21 mouse cellular contexts compared by ENCODE assay signal in the genomic region with DNA sequence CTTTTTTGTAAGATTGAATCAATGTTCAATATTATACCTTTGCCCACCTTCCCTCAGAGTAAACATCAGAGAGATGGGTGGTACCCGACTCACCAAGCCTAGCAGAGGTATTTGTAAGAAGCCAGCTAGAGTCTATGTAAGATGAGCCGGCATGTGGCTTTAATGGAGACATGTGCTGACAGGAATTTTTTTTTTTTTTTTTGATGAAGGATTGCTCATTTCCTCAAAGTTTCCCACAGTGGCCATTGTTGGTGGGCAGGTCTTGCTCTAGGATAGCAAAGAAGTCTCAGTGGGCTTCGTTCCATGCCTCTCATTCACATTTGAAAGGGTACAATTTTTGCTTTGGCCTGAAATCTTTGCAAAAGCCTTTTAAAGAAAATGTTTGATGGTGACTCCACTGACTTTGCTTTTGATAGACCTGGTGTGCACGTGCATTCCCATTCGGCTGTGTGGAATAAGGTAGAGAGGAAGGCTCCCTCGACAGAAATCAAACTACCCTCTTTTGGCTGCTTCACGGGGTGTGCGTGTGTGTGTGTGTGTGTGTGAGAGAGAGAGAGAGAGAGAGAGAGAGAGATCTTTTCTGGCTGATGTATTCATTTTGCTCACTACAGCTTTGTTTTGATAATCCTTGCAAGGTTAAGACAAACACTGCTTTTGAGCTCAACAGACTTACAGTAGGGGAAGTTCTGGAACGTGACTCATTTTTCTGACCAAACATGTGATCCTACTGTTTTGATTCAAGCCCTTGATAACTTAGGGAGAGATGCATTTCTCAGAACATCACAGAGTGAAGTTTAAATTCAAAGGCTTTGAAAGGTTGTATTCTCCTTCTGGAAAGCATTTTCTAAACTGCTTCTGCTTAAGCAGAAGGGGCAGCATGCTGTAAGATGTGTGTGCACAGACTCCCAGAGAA. TPM values are rescaled to one million over a fixed set of nuclear protein-coding genes. Genes with fewer than 3 reads are reported as not detected.
A peak's percentile ranks its signal among the peaks of the same experiment; 100 is the strongest.
DNase-seq lines count a peak whose midpoint lies in the region; ATAC-seq and TF ChIP-seq lines count a peak whose summit lies in the region.
"Had no signal": no experiment of that assay in that cellular context is flagged by ENCODE, and none has a peak within 500 bp of the region (broad histone marks: within the 10 kb centered on the region; RNA-seq: fewer than 3 reads in every experiment).

No protein-coding gene starts in this region.

- intact Hi-C loops in gastrocnemius, postnatal 36 days (cut with DNase I), result no loop called here

- ATAC-seq in lung, embryonic 14.5 days (ENCODE audit: insufficient read depth), result peak; percentile 14; the same call in 1 of the 2 replicates
- ATAC-seq: midbrain, embryonic 13.5 days had no signal

- no peaks in the 10 kb centered on the region for H3K27me3 ChIP-seq in lung, embryonic 14.5 days (ENCODE audit: insufficient read depth, low read length)
- H3K27me3 ChIP-seq: forebrain, embryonic 12.5 days; hindbrain, embryonic 12.5 days; limb, embryonic 15.5 days; midbrain, embryonic 13.5 days; stomach, embryonic 15.5 days had no signal

- H3K9me3 ChIP-seq in lung, embryonic 14.5 days (ENCODE audit: low read depth, low read length), result no peaks in the 10 kb centered on the region
- H3K9me3 ChIP-seq: forebrain, embryonic 12.5 days; heart, embryonic 10.5 days; hindbrain, embryonic 12.5 days; limb, embryonic 15.5 days; midbrain, embryonic 13.5 days; stomach, embryonic 15.5 days had no signal

- DNase-seq in lung, embryonic 14.5 days, result peak; percentile 22
- no peak for DNase-seq in lung, postnatal 14 days
- DNase-seq in 416B (ENCODE audit: low read depth), result peak; percentile 88
- peak; percentile 59 for DNase-seq in NIH3T3 (ENCODE audit: low read depth)
- peak; percentile 24 for DNase-seq in forelimb bud, embryonic 11.5 days (ENCODE audit: low read depth, low spot score)
- DNase-seq in spleen, adult 12 weeks (ENCODE audit: low spot score), result no peak
- no peak for DNase-seq in gastrocnemius, postnatal 36 days
- DNase-seq: adrenal gland, adult 2 months; cerebellum, adult 9-11 months; gastrocnemius, postnatal 14 days; kidney, adult 18-20 months; kidney, postnatal 14 days; right cerebral cortex, postnatal 25 days had no signal

- WGBS in lung, embryonic 14.5 days, result 47% methylated on average over 9 of the region's 9 CpGs

- no peak overlapping the region for H3K9ac ChIP-seq in lung, embryonic 14.5 days
- H3K9ac ChIP-seq: forebrain, embryonic 12.5 days; hindbrain, embryonic 12.5 days; limb, embryonic 15.5 days; midbrain, embryonic 13.5 days; stomach, embryonic 15.5 days had no signal

- H3K36me3 ChIP-seq in lung, embryonic 14.5 days (ENCODE audit: insufficient read depth), result no peaks in the 10 kb centered on the region
- H3K36me3 ChIP-seq: forebrain, embryonic 12.5 days; G1E; heart, embryonic 10.5 days; hindbrain, embryonic 12.5 days; limb, embryonic 15.5 days; midbrain, embryonic 13.5 days; stomach, embryonic 15.5 days had no signal

- no peak overlapping the region for H3K4me2 ChIP-seq in lung, embryonic 14.5 days
- H3K4me2 ChIP-seq: forebrain, embryonic 12.5 days; hindbrain, embryonic 12.5 days; limb, embryonic 15.5 days; midbrain, embryonic 13.5 days; stomach, embryonic 15.5 days had no signal

- H3K4me1 ChIP-seq in lung, embryonic 14.5 days (ENCODE audit: insufficient read depth), result no peaks in the 10 kb centered on the region
- H3K4me1 ChIP-seq: limb, embryonic 15.5 days; stomach, embryonic 15.5 days had no signal

- H3K4me3 ChIP-seq in lung, embryonic 14.5 days (ENCODE audit: low read depth, low read length), result no peak overlapping the region
- H3K4me3 ChIP-seq: forebrain, embryonic 12.5 days; heart, embryonic 10.5 days; hindbrain, embryonic 12.5 days; layer of hippocampus, adult 2 months; limb, embryonic 15.5 days; midbrain, embryonic 13.5 days; stomach, embryonic 15.5 days had no signal

- no peak for TF ChIP-seq CTCF in lung, embryonic 14.5 days (IDR thresholded peaks at IDR 0.05; ENCODE audit: low read depth)

- H3K27ac ChIP-seq in lung, embryonic 14.5 days (ENCODE audit: low read depth), result no peak overlapping the region; the same call in 1 of the 2 replicates
- H3K27ac ChIP-seq: forebrain, embryonic 12.5 days; heart, embryonic 10.5 days; hindbrain, embryonic 12.5 days; layer of hippocampus, adult 2 months; limb, embryonic 15.5 days; midbrain, embryonic 13.5 days; stomach, embryonic 15.5 days had no signal

RNA-seq across cellular contexts. Expression of gene Arhgap18, which starts 9.0 kb away (rescaled TPM):
- polyA plus RNA-seq in lung, embryonic 14.5 days (2014; fragmentation: Nextera tagmentation; extraction: Ambion mirVana), result 49.6 and 56.8 TPM in 2 replicates
- 1 to 10 TPM; 3.1 to 4.8 TPM for total RNA-seq in gastrocnemius, postnatal 36 days (2021)

Comparison
In these comparisons a context has a peak if more than half of its experiments do, and no peak if none do; other contexts are left out.
1. DNase-seq: peak in lung, embryonic 14.5 days (single experiment), 416B (single experiment), NIH3T3 (single experiment) and forelimb bud, embryonic 11.5 days (single experiment); none in lung, postnatal 14 days (single experiment), spleen, adult 12 weeks (single experiment) and gastrocnemius, postnatal 36 days (0 of 2).